Mouse (Mus musculus): ENCODE measurements around the gene Dhx30. TPM values are rescaled to one million over a fixed set of nuclear protein-coding genes. Genes with fewer than 3 reads are reported as not detected.
A peak's percentile ranks its signal among the peaks of the same experiment; 100 is the strongest.
"Not testable (repeated sequence)": the region's sequence is repeated elsewhere in the genome, so short reads cannot be mapped to it uniquely, and the experiment has no call there.

Gene Dhx30
- polyA plus RNA-seq (2015; fragmentation: Nextera tagmentation; extraction: Ambion mirVana): 103 and 106 TPM in 2 replicates

DNA sequence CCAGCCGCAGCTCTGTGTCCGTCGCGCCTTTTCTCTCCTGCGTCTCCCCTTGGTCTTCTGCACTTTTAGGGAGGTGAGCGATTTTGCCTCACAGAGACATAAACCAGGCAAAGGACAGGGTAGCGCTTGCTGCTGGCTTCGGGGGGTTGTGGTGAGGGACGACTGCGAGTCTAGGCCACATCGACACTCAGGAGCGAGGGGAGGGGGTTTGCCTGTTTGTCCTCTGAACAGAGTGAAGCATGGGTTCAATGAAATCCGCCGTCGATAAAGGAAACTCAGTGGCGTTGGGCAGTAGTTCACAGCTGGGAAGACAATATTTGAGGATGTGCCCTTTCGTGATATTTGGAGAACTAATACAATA lies at the start of gene Dhx30:
TSS of gene Dhx30 (minus strand) at position 52 of the 361 bp plus-strand sequence.
- Histone ChIP-seq H3K36me3 (peaks cover 7% of the 10 kb centered on the region), H3K4me1 (peaks cover 9% of the 10 kb centered on the region; the same call in 1 of the 2 replicates), H3K9ac (peak within 1 kb of the TSS; percentile 78), H3K9me3 (no peaks in the 10 kb centered on the region), H3K27ac (peak within 1 kb of the TSS; percentile 99), H3K4me2 (peak within 1 kb of the TSS; percentile 68), H3K27me3 (replicated peaks) (no peaks in the 10 kb centered on the region), H3K4me3 (replicated peaks) (peak within 1 kb of the TSS; percentile 87)
- under 1% methylated on average over 17 of the region's 17 CpGs for WGBS
- ATAC-seq (ENCODE audit: insufficient read depth, low FRiP score, low read depth): no peak

DNA sequence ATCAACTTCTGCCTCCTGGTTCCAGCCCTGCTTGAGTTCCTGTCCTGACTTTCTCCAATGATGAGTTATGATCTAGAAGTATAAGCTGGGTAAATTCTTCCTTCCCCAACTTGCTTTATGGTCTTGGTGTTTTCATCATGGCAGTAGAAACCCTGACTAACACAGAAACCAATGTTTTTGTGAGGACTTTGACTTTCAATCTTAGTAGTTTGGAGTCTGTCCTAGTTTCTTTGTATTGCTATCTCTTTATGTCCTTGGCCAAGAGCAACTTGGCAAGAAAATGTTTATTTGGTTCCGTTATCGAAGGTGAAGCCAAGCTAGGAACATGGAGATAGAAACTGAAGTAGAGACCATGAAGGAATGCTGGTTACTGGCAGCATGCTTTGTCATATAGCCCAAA lies 45.4 kb upstream of the Dhx30 start:
- H3K36me3 ChIP-seq: peaks cover 24% of the 10 kb centered on the region; the same call in 1 of the 2 replicates
- H3K4me3 ChIP-seq (replicated peaks): no peak overlapping the region
- WGBS: 92% methylated on average over 2 of the region's 2 CpGs
- H3K4me1 ChIP-seq: no peaks in the 10 kb centered on the region
- H3K27ac ChIP-seq: no peak overlapping the region
- ATAC-seq (ENCODE audit: insufficient read depth, low FRiP score, low read depth): no peak
- no peak overlapping the region for H3K9ac ChIP-seq
- no peaks in the 10 kb centered on the region for H3K27me3 ChIP-seq (replicated peaks)
- no peaks in the 10 kb centered on the region for H3K9me3 ChIP-seq
- no peak overlapping the region for H3K4me2 ChIP-seq

- Histone ChIP-seq H3K4me1 (no peaks in the 10 kb centered on the region), H3K9me3 (no peaks in the 10 kb centered on the region), H3K36me3 (peaks cover 30% of the 10 kb centered on the region; the same call in 1 of the 2 replicates), H3K27ac (no peak overlapping the region), H3K4me2 (no peak overlapping the region), H3K27me3 (replicated peaks) (no peaks in the 10 kb centered on the region), H3K4me3 (replicated peaks) (no peak overlapping the region), H3K9ac (no peak overlapping the region)
- 90% methylated on average over 5 of the region's 5 CpGs for WGBS
- no peak for ATAC-seq (ENCODE audit: insufficient read depth, low FRiP score, low read depth)
These were observed 44.8 kb upstream of the Dhx30 start for GRCm38 (mm10) chr9:110162441-110162840.

DNA sequence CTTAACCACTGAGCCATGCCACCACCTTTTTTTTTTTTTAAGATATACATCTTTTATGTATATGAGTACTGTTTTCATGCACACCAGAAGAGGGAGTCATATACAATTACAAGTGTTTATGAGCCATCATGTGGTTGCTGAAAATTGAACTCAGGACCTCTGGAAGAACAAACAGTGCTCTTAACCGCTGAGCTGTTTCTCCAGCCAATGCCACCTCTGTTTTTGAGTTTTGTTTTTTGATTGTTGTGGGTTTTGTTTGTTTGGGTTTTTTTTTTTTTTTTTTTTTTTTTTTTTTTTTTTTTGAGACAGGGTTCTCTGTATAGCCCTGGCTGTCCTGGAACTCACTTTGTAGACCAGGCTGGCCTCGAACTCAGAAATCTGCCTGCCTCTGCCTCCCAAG lies 42.9 kb upstream of the Dhx30 start:
- not testable (repeated sequence) for H3K9me3 ChIP-seq; H3K9ac ChIP-seq; H3K27ac ChIP-seq; H3K27me3 ChIP-seq (replicated peaks); H3K4me1 ChIP-seq; H3K4me3 ChIP-seq (replicated peaks); ATAC-seq (ENCODE audit: insufficient read depth, low FRiP score, low read depth); H3K4me2 ChIP-seq
- WGBS: 99% methylated on average over 2 of the region's 2 CpGs
- peaks cover 37% of the 10 kb centered on the region for H3K36me3 ChIP-seq

DNA sequence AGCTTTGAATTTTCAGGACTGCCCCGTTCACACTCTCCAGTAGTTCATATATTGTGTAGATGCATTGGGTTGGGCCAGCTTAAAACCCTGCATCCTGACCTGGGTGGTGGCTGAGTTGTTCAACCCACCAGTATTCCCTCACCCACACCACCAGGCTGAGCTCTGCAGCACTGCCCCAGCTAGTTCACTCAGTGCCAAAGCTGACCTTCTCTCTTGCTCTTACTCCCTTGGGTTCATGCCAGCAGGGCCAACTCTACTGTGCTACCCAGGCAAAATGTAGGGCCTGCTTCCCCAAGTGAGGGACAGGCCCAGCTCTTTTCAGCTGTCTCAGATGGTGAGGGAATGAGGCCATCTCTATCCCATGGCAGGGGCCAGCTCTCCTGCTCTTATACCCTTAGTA lies 41.4 kb upstream of the Dhx30 start:
- H3K9me3 ChIP-seq: no peaks in the 10 kb centered on the region
- peaks cover 33% of the 10 kb centered on the region for H3K36me3 ChIP-seq
- no peak overlapping the region for H3K4me2 ChIP-seq
- no peak overlapping the region for H3K4me3 ChIP-seq (replicated peaks)
- no peaks in the 10 kb centered on the region for H3K4me1 ChIP-seq
- no peak overlapping the region for H3K9ac ChIP-seq
- ATAC-seq (ENCODE audit: insufficient read depth, low FRiP score, low read depth): no peak
- H3K27ac ChIP-seq: no peak overlapping the region
- no peaks in the 10 kb centered on the region for H3K27me3 ChIP-seq (replicated peaks)
- WGBS: 90% methylated on average over 1 of the region's 1 CpGs

GRCm38 (mm10) chr9:110148598-110148997 lies 31.0 kb upstream of the Dhx30 start:
- no peaks in the 10 kb centered on the region for H3K9me3 ChIP-seq
- H3K27ac ChIP-seq: no peak overlapping the region
- H3K27me3 ChIP-seq (replicated peaks): no peaks in the 10 kb centered on the region
- no peak overlapping the region for H3K9ac ChIP-seq
- H3K4me1 ChIP-seq: no peaks in the 10 kb centered on the region
- H3K4me3 ChIP-seq (replicated peaks): no peak overlapping the region
- 74% methylated on average over 2 of the region's 2 CpGs for WGBS
- no peak for ATAC-seq (ENCODE audit: insufficient read depth, low FRiP score, low read depth)
- no peak overlapping the region for H3K4me2 ChIP-seq
- H3K36me3 ChIP-seq: peaks cover 16% of the 10 kb centered on the region

DNA sequence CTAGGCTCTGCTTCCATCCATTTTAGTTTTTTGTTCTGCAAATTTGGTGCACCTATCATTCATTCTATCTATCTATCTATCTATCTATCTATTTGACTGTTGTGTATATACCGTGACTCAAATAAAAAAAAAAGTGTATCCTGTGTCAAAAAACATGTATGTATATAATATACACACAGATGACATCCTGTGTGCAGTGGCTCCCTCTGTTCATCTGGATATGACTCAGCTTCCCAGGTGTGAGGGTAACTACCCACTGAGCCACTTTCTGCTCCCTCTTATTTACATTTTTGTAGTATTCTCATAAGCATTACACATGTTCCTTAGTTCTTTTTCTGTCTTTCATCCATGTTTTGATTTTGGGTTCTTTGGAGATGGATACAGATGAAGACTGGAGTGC lies 24.5 kb upstream of the Dhx30 start:
- no peak overlapping the region for H3K4me2 ChIP-seq
- no peaks in the 10 kb centered on the region for H3K9me3 ChIP-seq
- H3K4me1 ChIP-seq: no peaks in the 10 kb centered on the region
- no peak for ATAC-seq (ENCODE audit: insufficient read depth, low FRiP score, low read depth)
- 87% methylated on average over 1 of the region's 1 CpGs for WGBS
- no peak overlapping the region for H3K9ac ChIP-seq
- no peaks in the 10 kb centered on the region for H3K27me3 ChIP-seq (replicated peaks)
- H3K27ac ChIP-seq: no peak overlapping the region
- no peak overlapping the region for H3K4me3 ChIP-seq (replicated peaks)
- peaks cover 3% of the 10 kb centered on the region; the same call in 1 of the 2 replicates for H3K36me3 ChIP-seq

DNA sequence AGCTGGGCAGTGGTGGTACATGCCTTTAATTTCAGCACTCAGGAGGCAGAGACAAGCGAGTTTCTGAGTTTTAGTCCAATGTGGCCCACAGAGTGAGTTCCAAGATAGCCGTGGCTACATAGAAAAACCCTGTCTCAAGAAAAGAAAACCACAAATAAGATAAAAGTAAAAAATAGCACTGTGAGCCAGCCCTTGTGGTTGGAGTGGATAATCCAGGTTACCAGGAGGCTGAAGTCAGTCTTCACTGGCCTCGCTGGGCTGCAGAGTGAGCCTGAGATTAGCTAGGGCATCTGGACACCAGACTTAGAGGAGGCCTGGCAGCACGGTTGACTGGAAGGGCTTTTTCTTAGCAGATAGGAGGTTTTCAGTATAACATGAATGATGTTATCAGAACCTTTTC lies 21.5 kb upstream of the Dhx30 start:
- Histone ChIP-seq H3K4me1 (no peaks in the 10 kb centered on the region), H3K27me3 (replicated peaks) (no peaks in the 10 kb centered on the region), H3K9ac (no peak overlapping the region), H3K27ac (no peak overlapping the region), H3K36me3 (0 out of 2 replicates have a peak, but pooled peaks cover 12% of the 10 kb centered on the region), H3K4me3 (replicated peaks) (no peak overlapping the region), H3K9me3 (no peaks in the 10 kb centered on the region), H3K4me2 (no peak overlapping the region)
- 82% methylated on average over 4 of the region's 4 CpGs for WGBS
- no peak for ATAC-seq (ENCODE audit: insufficient read depth, low FRiP score, low read depth)

- no peaks in the 10 kb centered on the region for H3K27me3 ChIP-seq (replicated peaks)
- H3K4me3 ChIP-seq (replicated peaks): no peak overlapping the region
- no peak for ATAC-seq (ENCODE audit: insufficient read depth, low FRiP score, low read depth)
- H3K9me3 ChIP-seq: no peaks in the 10 kb centered on the region
- 0 out of 2 replicates have a peak, but pooled peaks cover 10% of the 10 kb centered on the region for H3K36me3 ChIP-seq
- 78% methylated on average over 5 of the region's 5 CpGs for WGBS
- 0 out of 2 replicates have a peak overlapping the region, but pooled peaks have one; percentile 62 for H3K4me2 ChIP-seq
- H3K4me1 ChIP-seq: 0 out of 2 replicates have a peak, but pooled peaks cover 5% of the 10 kb centered on the region
- no peak overlapping the region for H3K27ac ChIP-seq
- H3K9ac ChIP-seq: no peak overlapping the region
These were observed 16.5 kb upstream of the Dhx30 start for GRCm38 (mm10) chr9:110134176-110134575.

DNA sequence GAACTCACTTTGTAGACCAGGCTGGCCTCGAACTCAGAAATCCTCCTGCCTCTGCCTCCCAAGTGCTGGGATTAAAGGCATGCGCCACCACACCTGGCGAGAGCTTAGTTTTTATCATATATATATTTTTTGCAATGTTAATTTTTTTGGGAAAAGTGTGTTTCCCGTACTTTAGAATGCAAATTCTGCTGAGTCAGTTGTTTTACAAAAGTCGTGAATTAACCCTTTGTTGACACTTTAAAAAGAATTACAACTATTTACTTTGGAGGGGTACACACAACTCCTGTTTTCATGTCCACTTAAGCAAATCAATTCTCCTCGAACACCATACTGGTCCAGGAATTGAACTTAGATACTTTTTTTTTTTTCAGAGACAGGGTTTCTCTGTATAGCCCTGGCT lies 15.3 kb upstream of the Dhx30 start:
- 52% methylated on average over 6 of the region's 6 CpGs for WGBS
- Histone ChIP-seq H3K9me3 (no peaks in the 10 kb centered on the region), H3K9ac (no peak overlapping the region), H3K27ac (no peak overlapping the region), H3K4me2 (peak overlapping the region; percentile 62), H3K27me3 (replicated peaks) (no peaks in the 10 kb centered on the region), H3K4me1 (0 out of 2 replicates have a peak, but pooled peaks cover 5% of the 10 kb centered on the region), H3K4me3 (replicated peaks) (peak overlapping the region; percentile 58), H3K36me3 (0 out of 2 replicates have a peak, but pooled peaks cover 10% of the 10 kb centered on the region)
- no peak for ATAC-seq (ENCODE audit: insufficient read depth, low FRiP score, low read depth)

GRCm38 (mm10) chr9:110132201-110132605 lies 14.6 kb upstream of the Dhx30 start:
- H3K4me3 ChIP-seq (replicated peaks): peak overlapping the region; percentile 58
- H3K4me2 ChIP-seq: peak overlapping the region; percentile 62
- no peaks in the 10 kb centered on the region for H3K27me3 ChIP-seq (replicated peaks)
- H3K9ac ChIP-seq: peak overlapping the region; percentile 53
- 1% methylated on average over 18 of the region's 38 CpGs for WGBS
- peak overlapping the region; percentile 92 for H3K27ac ChIP-seq
- 0 out of 2 replicates have a peak, but pooled peaks cover 5% of the 10 kb centered on the region for H3K4me1 ChIP-seq
- peak; percentile 30 for ATAC-seq (ENCODE audit: insufficient read depth, low FRiP score, low read depth)
- no peaks in the 10 kb centered on the region for H3K9me3 ChIP-seq
- 0 out of 2 replicates have a peak, but pooled peaks cover 10% of the 10 kb centered on the region for H3K36me3 ChIP-seq

- peak; percentile 97 for ATAC-seq (ENCODE audit: insufficient read depth, low FRiP score, low read depth)
- peak overlapping the region; percentile 58 for H3K4me3 ChIP-seq (replicated peaks)
- no peaks in the 10 kb centered on the region for H3K27me3 ChIP-seq (replicated peaks)
- H3K36me3 ChIP-seq: 0 out of 2 replicates have a peak, but pooled peaks cover 6% of the 10 kb centered on the region
- peak overlapping the region; percentile 62 for H3K4me2 ChIP-seq
- H3K4me1 ChIP-seq: 0 out of 2 replicates have a peak, but pooled peaks cover 5% of the 10 kb centered on the region
- WGBS: under 1% methylated on average over 64 of the region's 64 CpGs
- peak overlapping the region; percentile 53 for H3K9ac ChIP-seq
- peak overlapping the region; percentile 92 for H3K27ac ChIP-seq
- H3K9me3 ChIP-seq: no peaks in the 10 kb centered on the region
These were observed 14.0 kb upstream of the Dhx30 start for GRCm38 (mm10) chr9:110131525-110132197.

Data from stomach, embryonic 15.5 days (tissue).